Mouse (Mus musculus) sigmoid colon, adult 10 weeks (tissue): ENCODE measurements around the gene Jak1. TPM values are rescaled to one million over a fixed set of nuclear protein-coding genes. Genes with fewer than 3 reads are reported as not detected.

Source experiments
- polyA plus RNA-seq: library from polyadenylated mRNA; stranded (reverse); fragments of 350-450 nt; fragmentation: Illumina TruSeq; extraction: RNeasy Lipid Tissue Mini Kit (QIAGEN cat#74804); gene quantifications from one replicate; pipeline ENCODE4 v1.2.3, GENCODE M21; 2014; ENCODE audit warnings: low read depth, low replicate concordance

The Jak1 gene
- 124 TPM for polyA plus RNA-seq

GRCm38 (mm10) chr4:101264741-101265513, at the start of gene Jak1:
Gene Jak1, minus strand, starts transcription at chr4:101265282.

Other genes with a start within 250 kb of the Jak1 start
- gene Gm10577, start 244.6 kb downstream of the Jak1 start, polyA plus RNA-seq: not detected
- gene Raver2, start 196.3 kb downstream of the Jak1 start, polyA plus RNA-seq: 2.8 TPM
- gene Ak4, start 154.0 kb upstream of the Jak1 start, polyA plus RNA-seq: 7.4 TPM
- gene Dnajc6, start 231.4 kb upstream of the Jak1 start, polyA plus RNA-seq: 3.6 TPM